Mouse (Mus musculus) lung, postnatal 4 days (tissue): ENCODE results near the gene Fsd2.

ENCODE experiments used
- DNase-seq, 2 experiments: peaks; one replicate each; pipeline ENCODE4 v3.0.0; 2021

Fsd2 gene

DNA sequence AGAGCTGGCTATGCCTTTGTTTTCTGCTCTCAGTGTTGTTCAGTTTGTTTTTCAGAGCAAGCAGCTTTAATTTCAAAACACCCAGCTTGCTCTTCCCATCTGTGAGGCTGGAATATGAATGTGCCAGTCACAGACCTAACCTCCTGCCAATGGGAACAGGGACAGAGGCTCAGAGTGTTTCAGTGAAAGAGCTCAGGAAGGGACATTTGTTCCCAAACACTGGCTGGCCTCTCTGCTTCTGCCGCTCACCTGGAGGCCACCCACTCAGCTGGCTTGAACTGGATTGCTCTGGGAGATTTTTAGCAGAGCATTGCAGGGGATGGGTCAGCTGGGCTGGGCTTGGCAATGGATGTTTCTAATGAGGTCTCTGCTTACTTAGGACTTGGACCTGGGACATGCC lies 25.7 kb downstream of the Fsd2 start:
- DNase-seq, result no peak

GRCm38 (mm10) chr7:81539565-81539964 lies 27.2 kb downstream of the Fsd2 start:
- DNase-seq, result no peak

GRCm38 (mm10) chr7:81538070-81538675 lies 28.6 kb downstream of the Fsd2 start:
- DNase-seq, result peak in 1 of 2 experiments; percentile 28

DNA sequence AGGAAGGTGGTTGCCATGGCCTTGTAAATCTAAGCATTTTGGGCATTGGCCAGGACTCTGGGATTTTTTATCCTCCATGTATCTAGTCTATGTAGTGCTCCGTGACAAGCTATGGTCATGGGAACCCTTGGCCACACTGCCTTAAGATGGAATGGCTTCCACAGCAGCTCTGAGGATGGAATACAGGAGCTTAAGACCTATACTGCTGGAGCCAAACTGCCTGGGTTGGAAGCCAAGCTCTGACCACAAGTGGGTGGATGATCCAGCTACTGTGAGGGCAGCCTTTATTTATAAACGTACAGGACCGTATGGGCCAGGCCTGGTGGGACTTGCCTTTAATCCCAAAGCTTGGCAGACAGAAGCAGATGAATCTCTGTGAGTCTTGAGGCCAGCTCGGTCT lies 30.3 kb downstream of the Fsd2 start:
- no peak for DNase-seq

DNA sequence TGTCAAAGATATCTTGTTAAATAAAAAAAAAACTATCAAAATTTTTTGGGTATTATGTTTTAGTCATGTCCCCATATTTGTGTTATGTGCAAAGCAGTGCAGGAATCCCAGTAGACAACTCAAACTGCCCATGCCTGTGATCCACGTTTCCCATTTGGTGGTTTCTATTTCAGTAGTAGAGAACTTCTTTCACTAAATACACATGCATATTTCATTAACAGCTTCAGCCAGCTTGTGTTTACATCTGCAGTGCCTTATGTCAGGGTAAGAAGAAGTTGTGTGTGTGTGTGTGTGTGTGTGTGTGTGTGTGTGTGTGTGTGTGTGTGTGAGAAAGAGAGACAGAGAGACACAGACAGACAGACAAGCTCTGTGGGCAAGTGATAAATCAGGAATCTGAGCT lies 35.3 kb downstream of the Fsd2 start:
- no peak for DNase-seq

GRCm38 (mm10) chr7:81528918-81529317 lies 37.8 kb downstream of the Fsd2 start:
- DNase-seq, result no peak

- no peak for DNase-seq
These were observed 43.1 kb downstream of the Fsd2 start for GRCm38 (mm10) chr7:81523663-81524017.

- peak; percentile 91 to 94 for DNase-seq
These were observed 43.6 kb downstream of the Fsd2 start for GRCm38 (mm10) chr7:81523008-81523662.

DNA sequence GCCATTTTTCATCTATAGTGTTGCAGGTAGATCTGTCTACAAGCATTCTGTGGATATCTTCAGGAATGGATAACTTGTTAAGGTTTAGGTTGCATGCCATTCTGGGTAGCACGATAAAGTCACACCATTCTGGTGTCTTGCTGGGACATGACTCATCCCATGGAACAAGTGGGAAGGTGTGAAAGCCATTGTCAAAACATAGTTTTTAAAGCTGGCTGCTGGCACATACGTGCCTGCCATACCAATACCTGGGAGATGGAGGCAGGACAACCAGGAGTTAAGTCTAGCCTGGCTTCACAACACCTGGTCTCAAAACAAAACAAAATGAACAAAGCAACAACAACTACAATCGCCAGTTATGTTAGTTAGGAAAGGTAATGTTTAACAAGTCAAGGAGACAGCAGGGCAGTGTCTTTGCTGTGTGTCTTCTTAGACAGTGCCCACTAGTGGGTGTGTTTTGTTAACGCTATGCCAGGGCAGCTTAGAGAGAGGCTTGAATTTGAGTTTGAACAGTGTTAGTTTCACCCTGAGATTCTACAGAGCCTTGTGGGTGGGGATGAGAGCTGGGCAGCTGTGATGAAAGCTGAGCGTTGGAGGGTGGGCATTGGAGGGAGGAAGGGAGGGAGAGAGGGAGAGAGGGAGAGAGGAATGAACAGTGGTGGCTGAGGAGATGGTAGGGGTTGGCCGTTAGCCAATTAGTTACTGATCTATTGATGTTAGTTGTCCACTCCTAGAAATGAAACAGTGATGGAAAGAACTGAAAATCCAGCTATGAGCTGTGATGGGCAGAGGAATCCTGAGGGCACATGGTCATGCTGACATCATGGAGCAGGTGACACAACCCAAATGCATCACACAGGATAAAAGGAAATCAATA lies 50.4 kb downstream of the Fsd2 start:
- no peak for DNase-seq

DNA sequence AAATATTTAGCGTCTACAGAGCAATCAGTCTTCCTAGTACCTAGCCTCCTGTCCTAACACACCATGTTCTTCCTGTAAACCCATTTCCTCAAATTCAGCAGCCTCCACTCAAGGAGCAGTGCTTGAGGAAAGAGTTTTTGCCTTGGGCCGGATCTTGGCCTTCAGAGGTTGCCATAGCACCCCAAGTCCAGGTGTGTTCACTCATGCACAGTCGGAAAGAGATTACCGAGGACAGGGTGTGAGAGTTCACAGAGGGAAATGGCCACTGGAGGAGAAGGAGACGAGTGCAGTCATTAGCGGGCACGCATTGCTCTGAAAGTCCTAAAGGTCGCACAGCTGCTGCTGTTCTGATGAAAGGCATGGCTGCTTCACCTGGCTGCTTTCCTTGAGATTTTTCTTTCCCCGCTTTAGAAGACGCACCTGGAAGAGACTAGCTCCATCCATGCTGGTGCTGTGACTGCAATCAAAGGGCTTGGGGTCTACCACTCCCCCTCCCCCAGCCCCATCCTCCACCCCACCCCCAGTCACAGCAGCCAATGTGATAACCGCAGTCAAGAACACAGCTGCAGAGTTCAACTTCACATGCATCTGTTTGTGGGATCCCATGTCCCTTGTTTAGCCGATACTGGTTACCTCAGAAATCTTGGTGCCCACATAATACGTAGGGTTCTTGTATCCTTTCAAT lies 51.7 kb downstream of the Fsd2 start:
- DNase-seq, result no peak

- DNase-seq, result no peak
These were observed 65.7 kb downstream of the Fsd2 start for GRCm38 (mm10) chr7:81501050-81501449.

- DNase-seq, result no peak
These were observed 68.6 kb downstream of the Fsd2 start, which contains the start of gene BC048679 for GRCm38 (mm10) chr7:81498181-81498580. Gene BC048679 (minus strand): TSS chr7:81498281.

- no peak for DNase-seq
These were observed 69.6 kb downstream of the Fsd2 start for GRCm38 (mm10) chr7:81497171-81497570.

- DNase-seq, result peak; percentile 73 to 79
These were observed 73.3 kb downstream of the Fsd2 start, which contains the start of gene Ap3b2 for GRCm38 (mm10) chr7:81493331-81494021. Gene Ap3b2 (minus strand): TSS chr7:81493925.

DNA sequence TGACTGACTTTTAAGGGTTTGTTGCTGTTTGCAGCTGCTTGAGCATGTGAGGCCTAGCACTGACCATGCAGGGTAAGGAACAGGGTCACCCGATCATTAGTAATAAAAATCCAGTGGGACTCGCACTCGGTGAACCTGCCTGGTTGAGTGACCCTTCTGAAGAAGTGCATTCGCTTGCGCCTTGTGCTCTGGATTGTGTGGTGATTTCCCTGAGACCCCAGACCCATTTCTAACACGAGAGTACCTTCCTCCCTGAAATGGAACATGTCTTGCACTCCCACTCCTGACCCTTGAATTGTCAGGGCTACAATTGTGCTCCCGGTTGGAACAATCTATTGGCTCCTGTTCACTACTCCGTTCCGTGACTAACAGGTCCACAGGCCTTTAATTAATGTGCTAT lies 74.1 kb downstream of the Fsd2 start:
- no peak for DNase-seq

DNA sequence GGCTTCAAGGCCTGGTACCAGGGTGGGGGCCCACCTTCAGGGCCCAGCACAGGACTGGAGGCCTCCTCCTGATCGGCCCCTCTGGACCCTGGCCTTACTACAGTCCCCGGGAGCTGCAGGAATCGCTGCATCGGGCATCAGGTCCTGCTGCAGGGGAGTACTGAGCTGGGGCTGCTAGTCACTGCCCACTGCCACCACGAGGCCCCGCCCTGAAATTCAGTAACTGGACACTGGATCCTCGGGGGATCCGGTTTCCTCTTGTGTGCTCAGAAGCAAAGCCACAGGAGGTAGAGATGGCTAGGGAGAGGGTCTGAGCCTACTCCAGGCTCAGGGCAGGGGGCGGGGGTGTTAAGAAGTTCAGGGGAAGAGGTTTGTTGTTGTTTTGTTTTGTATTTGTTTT lies 77.1 kb downstream of the Fsd2 start:
- no peak for DNase-seq
